Mouse (Mus musculus): ENCODE measurements at regions not wholly inside any gene's neighbourhood (a gene's known extent, or its start where the extent isn't known, plus 50 kb on each side); places are given as distances from the start of the nearest gene placed in this dataset.

- 0 out of 2 replicates have a peak, but pooled peaks cover 4% of the 10 kb centered on the region for H3K4me1 ChIP-seq
- 62% methylated on average over 3 of the region's 3 CpGs for WGBS
- no peak for ATAC-seq (ENCODE audit: low FRiP score, low read depth)
- no peaks in the 10 kb centered on the region for H3K27me3 ChIP-seq
- H3K9ac ChIP-seq: no peak overlapping the region
- no peaks in the 10 kb centered on the region for H3K36me3 ChIP-seq
- H3K27ac ChIP-seq: no peak overlapping the region
- H3K4me3 ChIP-seq: no peak overlapping the region
- no peaks in the 10 kb centered on the region for H3K9me3 ChIP-seq
- H3K4me2 ChIP-seq (replicated peaks): no peak overlapping the region
Measured at GRCm38 (mm10) chr3:141140606-141141005, 71.5 kb downstream of the Pdha2 start.

- H3K4me3 ChIP-seq: no peak overlapping the region
- H3K27ac ChIP-seq: no peak overlapping the region
- peak; percentile 66; the same call in 1 of the 2 replicates for ATAC-seq (ENCODE audit: low FRiP score, low read depth)
- no peaks in the 10 kb centered on the region for H3K27me3 ChIP-seq
- WGBS: 53% methylated on average over 3 of the region's 3 CpGs
- no peaks in the 10 kb centered on the region for H3K36me3 ChIP-seq
- H3K4me2 ChIP-seq (replicated peaks): no peak overlapping the region
- no peaks in the 10 kb centered on the region for H3K9me3 ChIP-seq
- no peaks in the 10 kb centered on the region; the same call in 1 of the 2 replicates for H3K4me1 ChIP-seq
- H3K9ac ChIP-seq: no peak overlapping the region
Measured at GRCm38 (mm10) chr3:141112387-141113163, 99.6 kb downstream of the Pdha2 start.

- Histone ChIP-seq H3K27me3 (no peaks in the 10 kb centered on the region), H3K9ac (no peak overlapping the region), H3K4me1 (no peaks in the 10 kb centered on the region; the same call in 1 of the 2 replicates), H3K36me3 (no peaks in the 10 kb centered on the region), H3K9me3 (no peaks in the 10 kb centered on the region), H3K4me3 (no peak overlapping the region), H3K27ac (no peak overlapping the region), H3K4me2 (replicated peaks) (no peak overlapping the region)
- WGBS: 79% methylated on average over 1 of the region's 1 CpGs
- ATAC-seq (ENCODE audit: low FRiP score, low read depth): no peak
Measured at GRCm38 (mm10) chr3:141111705-141112385, 100.3 kb downstream of the Pdha2 start.
